Mouse (Mus musculus): ENCODE data around the gene Dgka.

GRCm38 (mm10) chr10:128703895-128704294 is 40.8 kb downstream of the Dgka start, which contains the start of gene Pmel:
- TF ChIP-seq CTCF (IDR thresholded peaks at IDR 0.05; ENCODE audit: low read depth), result no peak
- no peak for TF ChIP-seq EP300 (IDR thresholded peaks at IDR 0.05; ENCODE audit: low read depth)

Data from liver, postnatal 0 days (tissue).